Mouse (Mus musculus): ENCODE measurements around the gene Kdelc1. TPM values are rescaled to one million over a fixed set of nuclear protein-coding genes. Genes with fewer than 3 reads are reported as not detected.

Kdelc1 gene
- polyA plus RNA-seq (2015; fragmentation: Illumina TruSeq; extraction: RNeasy Lipid Tissue Mini Kit (QIAGEN cat#74804); ENCODE audit: insufficient read depth, low replicate concordance): 14.3 TPM

GRCm38 (mm10) chr1:44118239-44119054 lies at the start of gene Kdelc1, which contains the start of gene Bivm:
Gene Kdelc1 (minus strand): TSS chr1:44118808.
Gene Bivm (plus strand): TSS chr1:44118957.

GRCm38 (mm10) chr1:44147563-44148381 lies 29.2 kb upstream of the Kdelc1 start, which contains the start of gene Ercc5:
Gene Ercc5 (plus strand): TSS chr1:44147744.

GRCm38 (mm10) chr1:44102259-44102717 lies 16.3 kb downstream of the Kdelc1 start, which contains the start of gene Tex30:
Gene Tex30 (minus strand): TSS chr1:44102441.

GRCm38 (mm10) chr1:44061836-44062235 lies 56.8 kb downstream of the Kdelc1 start, which contains the start of gene Gm8251:
Gene Gm8251 (minus strand): TSS chr1:44061936.

Other genes with a start within 250 kb of the Kdelc1 start
- gene Tpp2, start 185.2 kb downstream of the Kdelc1 start, polyA plus RNA-seq (2015; fragmentation: Illumina TruSeq; extraction: RNeasy Lipid Tissue Mini Kit (QIAGEN cat#74804); ENCODE audit: insufficient read depth, low replicate concordance): 63.5 TPM
- not detected for gene Mettl21c, start 98.8 kb downstream of the Kdelc1 start, polyA plus RNA-seq (2015; fragmentation: Illumina TruSeq; extraction: RNeasy Lipid Tissue Mini Kit (QIAGEN cat#74804); ENCODE audit: insufficient read depth, low replicate concordance)
- 1.1 TPM for gene Gm8251, start 56.9 kb downstream of the Kdelc1 start, polyA plus RNA-seq (2015; fragmentation: Illumina TruSeq; extraction: RNeasy Lipid Tissue Mini Kit (QIAGEN cat#74804); ENCODE audit: insufficient read depth, low replicate concordance)
- 40.6 TPM for gene Tex30, start 16.4 kb downstream of the Kdelc1 start, polyA plus RNA-seq (2015; fragmentation: Illumina TruSeq; extraction: RNeasy Lipid Tissue Mini Kit (QIAGEN cat#74804); ENCODE audit: insufficient read depth, low replicate concordance)
- gene Bivm, start 149 bp upstream of the Kdelc1 start, polyA plus RNA-seq (2015; fragmentation: Illumina TruSeq; extraction: RNeasy Lipid Tissue Mini Kit (QIAGEN cat#74804); ENCODE audit: insufficient read depth, low replicate concordance): 9.3 TPM
- 31.4 TPM for gene Ercc5, start 28.9 kb upstream of the Kdelc1 start, polyA plus RNA-seq (2015; fragmentation: Illumina TruSeq; extraction: RNeasy Lipid Tissue Mini Kit (QIAGEN cat#74804); ENCODE audit: insufficient read depth, low replicate concordance)
- gene Mettl21e, start 100.2 kb upstream of the Kdelc1 start, polyA plus RNA-seq (2015; fragmentation: Illumina TruSeq; extraction: RNeasy Lipid Tissue Mini Kit (QIAGEN cat#74804); ENCODE audit: insufficient read depth, low replicate concordance): not detected